Mouse (Mus musculus) thymus, adult 2 months (tissue): Measurements from ENCODE around the gene Mboat2.

Experiments
- CTCF ChIP-seq: fragments of 200-500 bp; IDR thresholded peaks from 2 replicates; pipeline ENCODE4 v1.5.1; 2012; ENCODE audit warnings: mild to moderate bottlenecking, control low read depth, low read length, moderate library complexity, borderline replicate concordance; ENCODE audit not compliant: control insufficient read depth, poor library complexity, insufficient read depth; ENCODE audit errors: extremely low read depth
- POLR2A ChIP-seq: fragments of 200-500 bp; IDR thresholded peaks from 2 replicates; pipeline ENCODE4 v1.6.1; 2012; ENCODE audit warnings: mild to moderate bottlenecking, low read length, control low read depth, moderate library complexity; ENCODE audit not compliant: control insufficient read depth, poor library complexity, insufficient read depth; ENCODE audit errors: extremely low read depth

GRCm38 (mm10) chr12:24933996-24934395 is 103.3 kb downstream of the Mboat2 start:
- no peak for TF ChIP-seq CTCF
- TF ChIP-seq POLR2A, result no peak
